Mouse (Mus musculus): ENCODE results near the gene Evi2b. TPM values are rescaled to one million over a fixed set of nuclear protein-coding genes. Genes with fewer than 3 reads are reported as not detected.

Gene Evi2b
- polyA plus RNA-seq, 1 experiment from 2014 or later, result 0.66 TPM

GRCm38 (mm10) chr11:79483392-79483791 lies 40.2 kb downstream of the Evi2b start:
- H3K36me3 ChIP-seq, result peaks cover 17% of the 10 kb centered on the region
- no peaks in the 10 kb centered on the region for H3K9me3 ChIP-seq

GRCm38 (mm10) chr11:79468097-79468496 lies 55.5 kb downstream of the Evi2b start:
- Histone ChIP-seq H3K9me3 (no peaks in the 10 kb centered on the region), H3K4me2 (no peak overlapping the region), H3K27ac (no peak overlapping the region), H3K36me3 (peaks cover 39% of the 10 kb centered on the region), H3K4me3 (no peak overlapping the region), H3K9ac (no peak overlapping the region), H3K27me3 (no peaks in the 10 kb centered on the region), H3K4me1 (no peaks in the 10 kb centered on the region)
- 48% methylated on average over 1 of the region's 1 CpGs for WGBS
- no peak for ATAC-seq (ENCODE audit: borderline replicate concordance, extremely low read depth, low FRiP score, low TSS enrichment)

More at GRCm38 (mm10) chr11:79483392-79483791, 40.2 kb downstream of the Evi2b start:
- no peak overlapping the region for H3K4me3 ChIP-seq
- no peaks in the 10 kb centered on the region for H3K4me1 ChIP-seq
- H3K4me2 ChIP-seq, result no peak overlapping the region
- no peak for ATAC-seq (ENCODE audit: borderline replicate concordance, extremely low read depth, low FRiP score, low TSS enrichment)
- no peaks in the 10 kb centered on the region for H3K27me3 ChIP-seq
- H3K27ac ChIP-seq, result no peak overlapping the region
- 55% methylated on average over 6 of the region's 6 CpGs for WGBS
- no peak overlapping the region for H3K9ac ChIP-seq

Other genes starting within 250 kb of the Evi2b start
- 0.21 TPM in 1 of 2 replicates, not detected in the other for gene Gm9964, start 226.9 kb downstream of the Evi2b start, polyA plus RNA-seq (2015; fragmentation: Nextera tagmentation; extraction: Ambion mirVana)
- gene Nf1, start 184.1 kb downstream of the Evi2b start, polyA plus RNA-seq (2015; fragmentation: Nextera tagmentation; extraction: Ambion mirVana), result 5.3 and 6.3 TPM in 2 replicates
- 0.18 and 0.24 TPM in 2 replicates for gene Omg, start 19.7 kb downstream of the Evi2b start, polyA plus RNA-seq (2015; fragmentation: Nextera tagmentation; extraction: Ambion mirVana)
- 0.94 and 1.0 TPM in 2 replicates for gene Evi2, start 6.8 kb upstream of the Evi2b start, polyA plus RNA-seq (2015; fragmentation: Nextera tagmentation; extraction: Ambion mirVana)
- gene Evi2a, start 6.8 kb upstream of the Evi2b start, polyA plus RNA-seq (2015; fragmentation: Nextera tagmentation; extraction: Ambion mirVana), result 3.0 and 4.2 TPM in 2 replicates
- gene Rab11fip4, start 67.5 kb upstream of the Evi2b start, polyA plus RNA-seq (2015; fragmentation: Nextera tagmentation; extraction: Ambion mirVana), result 2.2 and 2.4 TPM in 2 replicates

Measured in lung, embryonic 15.5 days (tissue).